Mouse (Mus musculus): ENCODE measurements at regions not wholly inside any gene's neighbourhood (a gene's known extent, or its start where the extent isn't known, plus 50 kb on each side); places are given as distances from the start of the nearest gene placed in this dataset.
"Not testable (repeated sequence)": the region's sequence is repeated elsewhere in the genome, so short reads cannot be mapped to it uniquely, and the experiment has no call there.

DNA sequence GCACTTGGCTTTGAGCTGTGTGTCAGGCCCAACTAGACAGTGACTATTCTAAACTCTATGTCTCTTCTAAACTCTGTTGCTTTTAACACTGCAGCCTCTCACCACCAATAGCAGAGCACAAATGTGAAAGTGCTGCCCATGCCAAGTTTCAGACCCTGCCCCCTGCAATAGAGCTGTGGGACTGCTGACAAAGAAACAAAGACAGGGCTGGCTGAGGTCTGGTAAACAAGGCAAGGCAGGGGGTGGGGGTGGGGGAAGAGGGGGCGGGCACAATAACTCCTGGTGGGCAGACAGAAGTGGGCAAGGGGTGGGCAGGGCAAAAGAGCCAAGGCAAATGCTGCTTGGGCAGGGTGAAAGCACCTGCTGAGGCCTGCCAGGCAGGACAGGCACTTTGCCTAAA lies 172.9 kb upstream of the 9130204L05Rik start:
- Histone ChIP-seq H3K9me3 (replicated peaks; ENCODE audit: control insufficient read depth, low read length) (no peaks in the 10 kb centered on the region), H3K4me1 (ENCODE audit: control insufficient read depth, insufficient read depth, low read length) (no peaks in the 10 kb centered on the region), H3K4me3 (ENCODE audit: low read depth, low read length) (no peak overlapping the region), H3K4me2 (ENCODE audit: low read length) (no peak overlapping the region), H3K36me3 (ENCODE audit: control insufficient read depth, insufficient read depth, low read length) (no peaks in the 10 kb centered on the region), H3K27me3 (replicated peaks; ENCODE audit: control insufficient read depth, insufficient read depth, low read length) (no peaks in the 10 kb centered on the region), H3K9ac (ENCODE audit: low read length) (no peak overlapping the region), H3K27ac (ENCODE audit: low read depth, low read length) (no peak overlapping the region)
- peak; percentile 44 for DNase-seq (ENCODE audit: low spot score)
- 0% methylated on average over 1 of the region's 1 CpGs for WGBS
- ATAC-seq: peak; percentile 92

DNA sequence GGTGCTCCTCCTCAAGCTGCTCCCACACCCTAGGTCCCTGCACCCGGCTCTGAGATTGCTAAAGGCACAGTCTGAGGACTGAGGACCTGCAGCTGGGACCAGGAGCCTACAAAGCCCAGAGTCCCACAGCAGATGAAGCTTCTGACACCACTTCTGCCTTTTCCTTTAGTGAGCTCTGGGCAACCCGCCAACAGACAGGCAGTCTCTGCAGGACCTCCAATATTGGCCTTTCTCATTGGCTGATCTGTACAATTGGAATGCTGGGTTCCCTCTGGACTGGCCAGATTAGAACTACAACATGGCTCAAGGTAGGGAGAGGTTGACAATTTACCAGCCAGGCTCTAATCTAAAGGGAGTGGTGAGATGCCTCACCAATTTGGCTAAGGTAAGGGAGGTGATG lies 164.3 kb upstream of the 9130204L05Rik start:
- DNase-seq (ENCODE audit: low spot score): peak; percentile 1
- ATAC-seq; H3K27ac ChIP-seq (ENCODE audit: low read depth, low read length); H3K9me3 ChIP-seq (replicated peaks; ENCODE audit: control insufficient read depth, low read length); H3K4me3 ChIP-seq (ENCODE audit: low read depth, low read length); H3K36me3 ChIP-seq (ENCODE audit: control insufficient read depth, insufficient read depth, low read length); H3K27me3 ChIP-seq (replicated peaks; ENCODE audit: control insufficient read depth, insufficient read depth, low read length); H3K9ac ChIP-seq (ENCODE audit: low read length); H3K4me2 ChIP-seq (ENCODE audit: low read length); H3K4me1 ChIP-seq (ENCODE audit: control insufficient read depth, insufficient read depth, low read length): not testable (repeated sequence)
- WGBS: 76% methylated on average over 2 of the region's 2 CpGs

DNA sequence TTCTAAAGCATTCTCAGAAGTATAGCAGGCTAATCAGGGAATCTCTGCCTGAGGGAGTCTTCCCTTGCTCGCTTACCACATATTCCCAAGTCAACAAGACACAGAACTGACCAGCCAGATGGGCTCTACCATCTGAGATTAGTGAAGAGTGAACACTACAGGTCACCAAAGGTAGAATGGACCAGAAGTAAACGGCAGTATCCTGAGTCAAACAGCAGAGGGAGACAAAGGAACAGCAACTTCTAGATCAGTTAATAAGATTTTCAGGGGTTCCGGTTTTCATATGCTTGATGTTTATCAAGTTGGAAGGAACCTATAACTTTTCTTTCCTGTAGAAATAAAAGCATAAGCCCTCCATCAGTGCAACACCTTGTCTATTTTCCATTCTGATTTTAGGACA lies 132.6 kb upstream of the 9130204L05Rik start:
- H3K27me3 ChIP-seq (replicated peaks; ENCODE audit: control insufficient read depth, insufficient read depth, low read length): no peaks in the 10 kb centered on the region
- DNase-seq (ENCODE audit: low spot score) (no peak), ATAC-seq (no peak)
- H3K9me3 ChIP-seq (replicated peaks; ENCODE audit: control insufficient read depth, low read length): peaks cover 3% of the 10 kb centered on the region; the same call in 1 of the 2 replicates
- WGBS: 61% methylated on average over 3 of the region's 3 CpGs
- no peaks in the 10 kb centered on the region for H3K36me3 ChIP-seq (ENCODE audit: control insufficient read depth, insufficient read depth, low read length)
- no peak overlapping the region for H3K27ac ChIP-seq (ENCODE audit: low read depth, low read length)
- no peak overlapping the region for H3K9ac ChIP-seq (ENCODE audit: low read length)
- H3K4me1 ChIP-seq (ENCODE audit: control insufficient read depth, insufficient read depth, low read length): no peaks in the 10 kb centered on the region
- H3K4me2 ChIP-seq (ENCODE audit: low read length): no peak overlapping the region
- no peak overlapping the region for H3K4me3 ChIP-seq (ENCODE audit: low read depth, low read length)

DNA sequence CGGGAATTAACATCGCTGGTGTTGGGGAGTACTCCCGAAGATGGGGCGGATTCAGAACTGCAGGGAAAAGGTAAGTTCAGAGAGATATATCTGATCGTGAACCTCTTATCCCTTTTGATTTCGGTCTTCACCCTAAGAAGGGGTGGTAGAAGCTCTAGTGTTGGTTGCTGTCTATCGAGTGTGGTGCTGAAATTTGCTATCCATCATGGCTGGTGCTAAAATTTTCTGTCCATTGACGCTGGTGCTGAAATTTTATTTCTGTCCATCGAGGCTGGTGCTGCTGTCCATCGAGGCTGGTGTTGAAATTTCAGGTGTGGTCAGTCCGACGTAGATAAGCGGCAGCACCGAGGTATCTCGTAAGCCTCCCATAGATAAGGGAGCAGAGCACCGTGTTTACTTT lies 122.7 kb upstream of the 9130204L05Rik start:
- DNase-seq (ENCODE audit: low spot score): no peak
- peaks cover 18% of the 10 kb centered on the region for H3K9me3 ChIP-seq (replicated peaks; ENCODE audit: control insufficient read depth, low read length)
- no peak overlapping the region for H3K4me2 ChIP-seq (ENCODE audit: low read length)
- ATAC-seq: no peak
- H3K36me3 ChIP-seq (ENCODE audit: control insufficient read depth, insufficient read depth, low read length): no peaks in the 10 kb centered on the region
- no peaks in the 10 kb centered on the region for H3K4me1 ChIP-seq (ENCODE audit: control insufficient read depth, insufficient read depth, low read length)
- no peak overlapping the region for H3K4me3 ChIP-seq (ENCODE audit: low read depth, low read length)
- no peak overlapping the region for H3K9ac ChIP-seq (ENCODE audit: low read length)
- WGBS: 85% methylated on average over 16 of the region's 16 CpGs
- H3K27me3 ChIP-seq (replicated peaks; ENCODE audit: control insufficient read depth, insufficient read depth, low read length): no peaks in the 10 kb centered on the region
- H3K27ac ChIP-seq (ENCODE audit: low read depth, low read length): no peak overlapping the region
